Mouse (Mus musculus) cerebellum, postnatal 14 days (tissue): ENCODE measurements at regions not wholly inside any gene's neighbourhood (a gene's known extent, or its start where the extent isn't known, plus 50 kb on each side); places are given as distances from the start of the nearest gene placed in this dataset.
"Not testable (repeated sequence)": the region's sequence is repeated elsewhere in the genome, so short reads cannot be mapped to it uniquely, and the experiment has no call there.

Experiments
- DNase-seq, 2 experiments: peaks; one replicate each; pipeline ENCODE4 v3.0.0; 2021; ENCODE audit warnings: mixed read lengths in 2 of 2

- DNase-seq = not testable (repeated sequence)
These were observed 589.0 kb upstream of the Cadm2 start for GRCm38 (mm10) chr16:68209684-68210083.

- DNase-seq = not testable (repeated sequence)
These were observed 584.2 kb upstream of the Cadm2 start for GRCm38 (mm10) chr16:68204908-68205307.

- DNase-seq = peak; percentile 4 to 43
These were observed 543.9 kb upstream of the Cadm2 start for GRCm38 (mm10) chr16:68164645-68165044.

- no peak for DNase-seq
These were observed 532.8 kb upstream of the Cadm2 start for GRCm38 (mm10) chr16:68153541-68153940.
